Mouse (Mus musculus) liver, adult 2 months (tissue): ENCODE measurements around the gene Rab4b. TPM values are rescaled to one million over a fixed set of nuclear protein-coding genes. Genes with fewer than 3 reads are reported as not detected.

ENCODE experiments used
- DNase-seq: peaks from one replicate; pipeline ENCODE4 v3.0.0-alpha.2; 2011; ENCODE audit warnings: low read depth, low spot score; ENCODE audit errors: extremely low read depth
- H3K27ac ChIP-seq: fragments of 200-500 bp; replicated peaks from 2 replicates; pipeline ENCODE4 v1.5.1; 2012; ENCODE audit warnings: low read depth, mild to moderate bottlenecking, control low read depth, inconsistent platforms, low read length; ENCODE audit not compliant: insufficient read depth
- H3K27me3 ChIP-seq: fragments of 200-500 bp; 2 replicates; pipeline ENCODE4 v1.6.1; 2012; ENCODE audit warnings: mild to moderate bottlenecking, moderate library complexity, low read length, inconsistent platforms; ENCODE audit not compliant: control insufficient read depth, insufficient read depth
- H3K36me3 ChIP-seq: fragments of 200-500 bp; 2 replicates; pipeline ENCODE4 v1.6.1; 2012; ENCODE audit warnings: low read length, inconsistent platforms; ENCODE audit not compliant: control insufficient read depth, insufficient read depth
- H3K4me1 ChIP-seq: fragments of 200-500 bp; 2 replicates; pipeline ENCODE4 v1.6.1; 2011; ENCODE audit warnings: low read length; ENCODE audit not compliant: control insufficient read depth, insufficient read depth
- H3K4me3 ChIP-seq: fragments of 200-500 bp; 2 replicates; pipeline ENCODE4 v1.5.1; 2011; ENCODE audit warnings: low read depth, mild to moderate bottlenecking, control low read depth, low read length, moderate library complexity; ENCODE audit not compliant: insufficient read depth
- H3K79me2 ChIP-seq: fragments of 200-500 bp; 2 replicates; pipeline ENCODE4 v1.6.1; 2012; ENCODE audit warnings: inconsistent platforms, mild to moderate bottlenecking, low read length, moderate library complexity; ENCODE audit not compliant: control insufficient read depth, insufficient read depth
- H3K9ac ChIP-seq: fragments of 200-500 bp; 2 replicates; pipeline ENCODE4 v1.6.1; 2012; ENCODE audit warnings: low read depth, mild to moderate bottlenecking, control low read depth, inconsistent platforms, low read length
- CTCF ChIP-seq: fragments of 200-500 bp; IDR thresholded peaks from 2 replicates; pipeline ENCODE4 v1.5.1; 2011; ENCODE audit warnings: low read depth, low read length, control low read depth
- POLR2A ChIP-seq: fragments of 200-500 bp; IDR thresholded peaks from 2 replicates; pipeline ENCODE4 v1.6.1; 2011; ENCODE audit warnings: low read length, control low read depth; ENCODE audit not compliant: insufficient read depth; ENCODE audit errors: extremely low read depth
- WGBS: fragments of 180-500 bp; shearing (Covaris S2); methylation state at CpG from one replicate; pipeline ENCODE4 v1.1.7; 2018; 5-methylcytosine and 5-hydroxymethylcytosine counted together
- polyA plus RNA-seq: library from polyadenylated mRNA; depleted of rRNA; stranded (reverse); fragments of >200 nt; gene quantifications from 2 replicates; pipeline ENCODE4 v1.2.3, GENCODE M21; 2012
- total RNA-seq: library from RNA; depleted of rRNA; stranded (reverse); fragments of >200 nt; gene quantifications from 2 replicates; pipeline ENCODE4 v1.2.3, GENCODE M21; 2014

The Rab4b gene
- total and polyA plus RNA-seq, 2 experiments: 8.7 to 28.3 TPM

- H3K27me3 ChIP-seq: no peaks in the 10 kb centered on the region
- H3K27ac ChIP-seq: no peak overlapping the region
- no peak overlapping the region for H3K9ac ChIP-seq
- 92% methylated on average over 8 of the region's 8 CpGs for WGBS
- DNase-seq: no peak
- peaks cover 9% of the 10 kb centered on the region; the same call in 1 of the 2 replicates for H3K79me2 ChIP-seq
- no peak for TF ChIP-seq POLR2A
- no peak for TF ChIP-seq CTCF
- H3K36me3 ChIP-seq: peaks cover 13% of the 10 kb centered on the region
- peaks cover 5% of the 10 kb centered on the region for H3K4me1 ChIP-seq
- no peak overlapping the region for H3K4me3 ChIP-seq
Observed at GRCm38 (mm10) chr7:27198779-27199178, 20.1 kb upstream of the Rab4b start.

- H3K4me3 ChIP-seq: no peak overlapping the region
- H3K4me1 ChIP-seq: peaks cover 5% of the 10 kb centered on the region
- TF ChIP-seq CTCF: no peak
- TF ChIP-seq POLR2A: no peak
- H3K9ac ChIP-seq: no peak overlapping the region
- peaks cover 13% of the 10 kb centered on the region for H3K36me3 ChIP-seq
- H3K79me2 ChIP-seq: peaks cover 13% of the 10 kb centered on the region; the same call in 1 of the 2 replicates
- DNase-seq: peak; percentile 41
- H3K27ac ChIP-seq: no peak overlapping the region
- H3K27me3 ChIP-seq: no peaks in the 10 kb centered on the region
Observed at GRCm38 (mm10) chr7:27198355-27198754, 19.7 kb upstream of the Rab4b start.

- peaks cover 16% of the 10 kb centered on the region; the same call in 1 of the 2 replicates for H3K79me2 ChIP-seq
- WGBS: 84% methylated on average over 8 of the region's 8 CpGs
- no peak overlapping the region for H3K4me3 ChIP-seq
- no peak overlapping the region for H3K9ac ChIP-seq
- H3K4me1 ChIP-seq: peaks cover 5% of the 10 kb centered on the region
- DNase-seq: no peak
- TF ChIP-seq POLR2A (no peak), CTCF (no peak)
- no peak overlapping the region; the same call in 1 of the 2 replicates for H3K27ac ChIP-seq
- H3K27me3 ChIP-seq: no peaks in the 10 kb centered on the region
- H3K36me3 ChIP-seq: peaks cover 12% of the 10 kb centered on the region
Observed at GRCm38 (mm10) chr7:27197634-27198033, 18.9 kb upstream of the Rab4b start.

GRCm38 (mm10) chr7:27197136-27197535 lies 18.4 kb upstream of the Rab4b start:
- H3K27ac ChIP-seq: no peak overlapping the region; the same call in 1 of the 2 replicates
- 74% methylated on average over 3 of the region's 3 CpGs for WGBS

GRCm38 (mm10) chr7:27195681-27196611 lies 17.2 kb upstream of the Rab4b start, which contains the start of the genes BC024978 and Snrpa:
TSS of gene BC024978 (plus strand) at chr7:27195781.
TSS of gene Snrpa (minus strand) at chr7:27196271.
- Histone ChIP-seq H3K27ac (peak within 1 kb of the TSS; percentile 98), H3K4me3 (peak within 1 kb of the TSS; percentile 91), H3K79me2 (peaks cover 18% of the 10 kb centered on the region; the same call in 1 of the 2 replicates), H3K36me3 (peaks cover 18% of the 10 kb centered on the region; the same call in 1 of the 2 replicates), H3K27me3 (no peaks in the 10 kb centered on the region), H3K9ac (peak within 1 kb of the TSS; percentile 95), H3K4me1 (peaks cover 5% of the 10 kb centered on the region)
- WGBS: under 1% methylated on average over 64 of the region's 64 CpGs
- TF ChIP-seq CTCF (no peak), POLR2A (peak; percentile 72)
- DNase-seq: peak; percentile 100

More at GRCm38 (mm10) chr7:27197136-27197535, 18.4 kb upstream of the Rab4b start:
- peaks cover 13% of the 10 kb centered on the region; the same call in 1 of the 2 replicates for H3K36me3 ChIP-seq
- H3K4me1 ChIP-seq: peaks cover 5% of the 10 kb centered on the region
- peaks cover 18% of the 10 kb centered on the region; the same call in 1 of the 2 replicates for H3K79me2 ChIP-seq
- TF ChIP-seq POLR2A (no peak), CTCF (no peak)
- no peaks in the 10 kb centered on the region for H3K27me3 ChIP-seq
- no peak for DNase-seq
- no peak overlapping the region for H3K9ac ChIP-seq
- H3K4me3 ChIP-seq: no peak overlapping the region
